Comparison of ENCODE assay signal across 8 mouse cellular contexts in genomic region chr11:114668301-114668710, GRCm38 (mm10). TPM values are rescaled to one million over a fixed set of nuclear protein-coding genes. Genes with fewer than 3 reads are reported as not detected.
DNase-seq lines count a peak whose midpoint lies in the region; ATAC-seq lines count a peak whose summit lies in the region.

Gene Rpl38, plus strand, starts transcription at chr11:114668524.

- ATAC-seq in hindbrain, embryonic 15.5 days (ENCODE audit: low FRiP score, low read depth), result peak; percentile 80

- H3K27ac ChIP-seq in hindbrain, embryonic 15.5 days (replicated peaks), result peak within 1 kb of the TSS; percentile 92

- 1% methylated on average over 19 of the region's 21 CpGs for WGBS in hindbrain, embryonic 15.5 days

- H3K27me3 ChIP-seq in hindbrain, embryonic 15.5 days, result no peaks in the 10 kb centered on the region

- H3K4me3 ChIP-seq in hindbrain, embryonic 15.5 days, result peak within 1 kb of the TSS; percentile 83

- DNase-seq in ZHBTc4 (ENCODE audit: low read depth, low spot score), result peak; percentile 97
- peak; percentile 83 to 96 for DNase-seq in cerebellum, postnatal 4 days (ENCODE audit: low spot score in 2 of 2)
- peak; percentile 97 for DNase-seq in gastrocnemius, adult 18-20 months (ENCODE audit: low spot score)
- peak; percentile 90 to 92 for DNase-seq in layer of hippocampus, postnatal 36 days
- DNase-seq in lung, postnatal 25 days (ENCODE audit: low spot score), result peak; percentile 96
- DNase-seq in retina, adult 2 months (ENCODE audit: low read depth, low spot score), result peak; percentile 96
- DNase-seq in thymus, postnatal 25 days, result peak; percentile 92

- peak within 1 kb of the TSS; percentile 83 for H3K9ac ChIP-seq in hindbrain, embryonic 15.5 days

- no peaks in the 10 kb centered on the region for H3K9me3 ChIP-seq in hindbrain, embryonic 15.5 days

- H3K4me2 ChIP-seq in hindbrain, embryonic 15.5 days, result peak within 1 kb of the TSS; percentile 90

- H3K36me3 ChIP-seq in hindbrain, embryonic 15.5 days, result peaks cover 25% of the 10 kb centered on the region

- H3K4me1 ChIP-seq in hindbrain, embryonic 15.5 days (replicated peaks), result peaks cover 29% of the 10 kb centered on the region

RNA-seq across cellular contexts. Expression of gene Rpl38, which starts in this region (rescaled TPM):
- total RNA-seq in gastrocnemius, adult 18-20 months (2021), result 100 to 1,000 TPM; 619 to 713 TPM
- polyA plus RNA-seq in hindbrain, embryonic 15.5 days (2015; fragmentation: Nextera tagmentation; extraction: Ambion mirVana), result 747 and 837 TPM in 2 replicates
- total RNA-seq in layer of hippocampus, postnatal 36 days (2021), result 100 to 1,000 TPM; 846 to 926 TPM

Comparison
In these comparisons a context has a peak if more than half of its experiments do, and no peak if none do; other contexts are left out.
1. Peak in every context shown above with its lines: DNase-seq, ATAC-seq, H3K4me3 ChIP-seq and H3K27ac ChIP-seq.